Comparison of ENCODE assay signal across 13 mouse cellular contexts in the genomic region with DNA sequence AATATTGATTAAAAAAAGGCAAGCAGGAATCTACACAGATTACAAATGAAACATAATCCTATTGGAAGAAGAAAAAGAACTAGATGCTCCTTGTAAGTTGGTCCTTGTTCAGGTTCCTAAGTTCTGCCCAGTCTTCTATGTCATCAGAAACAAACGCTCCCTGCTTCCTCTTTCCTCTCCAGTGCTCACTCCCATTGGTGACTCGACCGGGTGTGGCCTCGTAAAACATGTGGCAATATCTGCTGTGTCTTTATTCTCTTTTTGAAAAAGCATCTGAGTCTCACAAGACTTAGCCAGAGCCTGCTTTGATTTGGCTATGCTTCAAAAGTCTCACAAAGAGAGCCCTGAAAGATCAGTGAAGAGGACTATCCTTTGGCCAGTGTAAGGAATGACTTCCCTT.
DNase-seq lines count a peak whose midpoint lies in the region; ATAC-seq and TF ChIP-seq lines count a peak whose summit lies in the region.
"Had no signal": no experiment of that assay in that cellular context is flagged by ENCODE, and none has a peak within 500 bp of the region (broad histone marks: within the 10 kb centered on the region; RNA-seq: fewer than 3 reads in every experiment).

No protein-coding gene starts in this region.

- peak; percentile 70 for ATAC-seq in intestine, postnatal 0 days
- ATAC-seq: hindbrain, postnatal 0 days had no signal

- no peak overlapping the region for H3K4me3 ChIP-seq in cerebellum, adult 2 months (replicated peaks; ENCODE audit: insufficient read depth, low read depth, low read length)
- H3K4me3 ChIP-seq in intestine, postnatal 0 days (ENCODE audit: low read depth, low read length) = no peak overlapping the region
- H3K4me3 ChIP-seq: embryonic facial prominence, embryonic 10.5 days; neural tube, embryonic 13.5 days had no signal

- no peak for TF ChIP-seq POLR2A in cerebellum, adult 2 months (IDR thresholded peaks at IDR 0.05; ENCODE audit: borderline replicate concordance, insufficient read depth, low read length)

- H3K4me1 ChIP-seq in cerebellum, adult 2 months (ENCODE audit: control insufficient read depth, insufficient read depth, low read length) = peaks cover 34% of the 10 kb centered on the region
- H3K4me1 ChIP-seq in intestine, postnatal 0 days (replicated peaks; ENCODE audit: control insufficient read depth, insufficient read depth, low read length) = 0 out of 2 replicates have a peak, but pooled peaks cover 3% of the 10 kb centered on the region
- H3K4me1 ChIP-seq: embryonic facial prominence, embryonic 10.5 days had no signal

- no peak for DNase-seq in cerebellum, adult 2 months
- DNase-seq in cerebellum, postnatal 36 days = no peak
- peak; percentile 26 for DNase-seq in Muller cell, postnatal 12 days (ENCODE audit: inconsistent ontology term)
- peak; percentile 62 to 79 for DNase-seq in monocyte, adult 2 months (ENCODE audit: low read depth in 1 of 2, low spot score in 2 of 2)
- DNase-seq in frontal cortex, adult 2 months (ENCODE audit: extremely low spot score in 1 of 2, low spot score in 1 of 2) = no peak
- DNase-seq in thymus, postnatal 4 days = no peak
- DNase-seq in spleen, postnatal 14 days (ENCODE audit: low spot score in 2 of 2) = no peak
- DNase-seq: adrenal gland, adult 2 months had no signal

- WGBS in cerebellum, adult 2 months = 41% methylated on average over 4 of the region's 4 CpGs
- 38% methylated on average over 4 of the region's 4 CpGs for WGBS in intestine, postnatal 0 days

- H3K27ac ChIP-seq in cerebellum, adult 2 months (ENCODE audit: insufficient read depth, low read length) = peak overlapping the region; percentile 71; the same call in 1 of the 2 replicates
- no peak overlapping the region for H3K27ac ChIP-seq in intestine, postnatal 0 days (ENCODE audit: low read depth, low read length)
- H3K27ac ChIP-seq: embryonic facial prominence, embryonic 10.5 days; hindbrain, postnatal 0 days; neural tube, embryonic 13.5 days had no signal

- no peaks in the 10 kb centered on the region for H3K9me3 ChIP-seq in intestine, postnatal 0 days (ENCODE audit: control insufficient read depth)
- H3K9me3 ChIP-seq: embryonic facial prominence, embryonic 10.5 days; megakaryocyte, embryonic 14.5 days; neural tube, embryonic 13.5 days had no signal

- H3K27me3 ChIP-seq in cerebellum, adult 2 months (ENCODE audit: control insufficient read depth, insufficient read depth, low read length) = no peaks in the 10 kb centered on the region
- H3K27me3 ChIP-seq in intestine, postnatal 0 days (replicated peaks; ENCODE audit: control insufficient read depth, insufficient read depth, low read length) = no peaks in the 10 kb centered on the region
- H3K27me3 ChIP-seq: megakaryocyte, embryonic 14.5 days; neural tube, embryonic 13.5 days had no signal

- H3K36me3 ChIP-seq in intestine, postnatal 0 days (ENCODE audit: control insufficient read depth, insufficient read depth) = no peaks in the 10 kb centered on the region
- H3K36me3 ChIP-seq: embryonic facial prominence, embryonic 10.5 days; neural tube, embryonic 13.5 days had no signal

- no peak overlapping the region for H3K9ac ChIP-seq in intestine, postnatal 0 days (ENCODE audit: low read depth, low read length)
- H3K9ac ChIP-seq: neural tube, embryonic 13.5 days had no signal

- no peak for TF ChIP-seq CTCF in cerebellum, adult 2 months (IDR thresholded peaks at IDR 0.05; ENCODE audit: borderline replicate concordance, insufficient read depth, low read depth, low read length)
- TF ChIP-seq CTCF in intestine, postnatal 0 days (IDR thresholded peaks at IDR 0.05; ENCODE audit: low read depth) = no peak

- H3K4me2 ChIP-seq in intestine, postnatal 0 days (replicated peaks; ENCODE audit: low read depth) = no peak overlapping the region
- H3K4me2 ChIP-seq: neural tube, embryonic 13.5 days had no signal

Comparison
In these comparisons a context has a peak if more than half of its experiments do, and no peak if none do; other contexts are left out.
1. DNase-seq: peak in Muller cell, postnatal 12 days (single experiment) and monocyte, adult 2 months (2 of 2); none in cerebellum, adult 2 months (0 of 2), cerebellum, postnatal 36 days (0 of 2), frontal cortex, adult 2 months (0 of 2), thymus, postnatal 4 days (single experiment) and spleen, postnatal 14 days (0 of 2).